Mouse (Mus musculus): Measurements from ENCODE around the gene Nos2. TPM values are rescaled to one million over a fixed set of nuclear protein-coding genes. Genes with fewer than 3 reads are reported as not detected.

Nos2 gene
- polyA plus RNA-seq, 1 experiment from 2014 or later: 1.1 TPM

GRCm38 (mm10) chr11:78924111-78924510 is 3.5 kb downstream of the Nos2 start:
- WGBS: 13% methylated on average over 9 of the region's 9 CpGs
- H3K4me1 ChIP-seq (replicated peaks): peaks cover 21% of the 10 kb centered on the region
- no peak overlapping the region for H3K4me3 ChIP-seq
- H3K9me3 ChIP-seq: no peaks in the 10 kb centered on the region
- DNase-seq (ENCODE audit: low spot score): peak; percentile 26
- no peak overlapping the region for H3K27ac ChIP-seq
- H3K27me3 ChIP-seq (ENCODE audit: insufficient read depth, poor library complexity, severe bottlenecking): peaks cover 62% of the 10 kb centered on the region
- no peaks in the 10 kb centered on the region for H3K36me3 ChIP-seq

GRCm38 (mm10) chr11:78924916-78925315 is 4.3 kb downstream of the Nos2 start:
- peak overlapping the region; percentile 54 for H3K4me3 ChIP-seq
- no peaks in the 10 kb centered on the region for H3K9me3 ChIP-seq
- WGBS: under 1% methylated on average over 37 of the region's 37 CpGs
- no peaks in the 10 kb centered on the region for H3K36me3 ChIP-seq
- H3K27me3 ChIP-seq (ENCODE audit: insufficient read depth, poor library complexity, severe bottlenecking): peaks cover 62% of the 10 kb centered on the region
- H3K4me1 ChIP-seq (replicated peaks): peaks cover 21% of the 10 kb centered on the region
- H3K27ac ChIP-seq: peak overlapping the region; percentile 53; the same call in 1 of the 2 replicates
- peak; percentile 54 for DNase-seq (ENCODE audit: low spot score)

DNA sequence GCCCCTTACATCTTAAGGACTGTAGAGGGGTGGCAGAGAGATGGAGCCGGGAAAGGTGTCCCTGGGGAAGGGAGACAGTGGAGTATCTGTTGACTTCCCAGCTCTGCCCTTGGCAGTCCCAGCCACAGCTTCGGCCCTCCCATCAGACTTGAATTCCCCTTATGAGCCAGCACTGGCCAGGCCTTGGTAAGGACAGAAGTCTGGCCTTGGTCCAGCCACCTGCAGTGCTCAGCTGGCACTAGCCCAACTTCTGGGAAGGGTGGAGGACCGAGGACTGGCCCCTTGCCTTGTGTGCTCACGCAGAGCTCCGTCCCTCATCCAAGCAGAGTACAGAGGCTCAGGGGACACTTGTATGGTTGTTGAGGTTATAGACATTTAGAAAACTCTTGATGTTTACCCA is 8.8 kb downstream of the Nos2 start:
- 90% methylated on average over 5 of the region's 5 CpGs for WGBS
- H3K36me3 ChIP-seq: no peaks in the 10 kb centered on the region

DNA sequence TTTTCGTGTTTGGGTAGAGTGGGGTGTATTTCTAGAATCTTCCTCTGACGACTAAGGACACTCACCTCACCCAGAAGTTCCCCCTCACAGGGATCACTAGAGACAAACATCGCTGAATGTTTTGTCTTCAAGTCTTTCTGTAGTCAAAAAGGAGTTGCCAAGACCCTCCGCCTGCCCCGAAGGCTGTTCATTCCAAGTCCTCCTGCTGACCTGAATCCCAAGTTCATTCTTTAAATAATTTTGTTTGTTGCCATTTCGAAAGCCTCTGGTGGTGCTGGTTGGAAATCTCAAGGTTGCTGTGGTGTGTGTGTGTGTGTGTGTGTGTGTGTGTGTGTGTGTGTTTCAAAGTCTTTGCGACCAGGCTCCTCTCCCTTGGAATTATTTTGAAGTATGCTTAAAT is 13.7 kb downstream of the Nos2 start:
- no peak overlapping the region for H3K4me3 ChIP-seq
- no peak for DNase-seq (ENCODE audit: low spot score)
- no peak overlapping the region for H3K27ac ChIP-seq
- no peaks in the 10 kb centered on the region for H3K36me3 ChIP-seq
- WGBS: 86% methylated on average over 7 of the region's 7 CpGs
- no peaks in the 10 kb centered on the region for H3K27me3 ChIP-seq (ENCODE audit: insufficient read depth, poor library complexity, severe bottlenecking)
- no peaks in the 10 kb centered on the region for H3K9me3 ChIP-seq
- peaks cover 18% of the 10 kb centered on the region; the same call in 1 of the 2 replicates for H3K4me1 ChIP-seq (replicated peaks)

More for the DNA sequence above, 8.8 kb downstream of the Nos2 start:
- no peak for DNase-seq (ENCODE audit: low spot score)
- Histone ChIP-seq H3K27ac (no peak overlapping the region), H3K9me3 (no peaks in the 10 kb centered on the region), H3K4me1 (replicated peaks) (peaks cover 23% of the 10 kb centered on the region), H3K4me3 (no peak overlapping the region), H3K27me3 (ENCODE audit: insufficient read depth, poor library complexity, severe bottlenecking) (peaks cover 34% of the 10 kb centered on the region)

- Histone ChIP-seq H3K4me3 (no peak overlapping the region), H3K27ac (0 out of 2 replicates have a peak overlapping the region, but pooled peaks have one; percentile 12)
- WGBS: 77% methylated on average over 4 of the region's 4 CpGs
Measured at GRCm38 (mm10) chr11:78934727-78935126, 14.1 kb downstream of the Nos2 start.

DNA sequence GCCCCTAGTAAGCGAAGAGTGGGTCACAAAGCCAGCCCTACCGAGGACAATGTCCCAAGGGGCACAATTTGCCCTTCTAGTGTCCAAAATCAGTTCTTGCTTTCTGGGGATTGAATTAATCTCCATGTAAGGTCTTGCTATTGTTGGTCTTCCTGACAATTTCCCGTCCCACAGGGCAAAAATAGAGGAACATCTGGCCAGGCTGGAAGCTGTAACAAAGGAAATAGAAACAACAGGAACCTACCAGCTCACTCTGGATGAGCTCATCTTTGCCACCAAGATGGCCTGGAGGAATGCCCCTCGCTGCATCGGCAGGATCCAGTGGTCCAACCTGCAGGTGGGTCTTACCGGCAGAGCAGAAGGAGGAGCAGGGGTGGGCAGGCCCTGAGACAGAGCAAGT is 14.6 kb downstream of the Nos2 start:
- Histone ChIP-seq H3K4me1 (replicated peaks) (peaks cover 19% of the 10 kb centered on the region; the same call in 1 of the 2 replicates), H3K27me3 (ENCODE audit: insufficient read depth, poor library complexity, severe bottlenecking) (no peaks in the 10 kb centered on the region), H3K36me3 (no peaks in the 10 kb centered on the region), H3K4me3 (no peak overlapping the region), H3K27ac (0 out of 2 replicates have a peak overlapping the region, but pooled peaks have one; percentile 35), H3K9me3 (no peaks in the 10 kb centered on the region)
- 81% methylated on average over 6 of the region's 6 CpGs for WGBS
- no peak for DNase-seq (ENCODE audit: low spot score)

More at GRCm38 (mm10) chr11:78934727-78935126, 14.1 kb downstream of the Nos2 start:
- Histone ChIP-seq H3K4me1 (replicated peaks) (peaks cover 18% of the 10 kb centered on the region; the same call in 1 of the 2 replicates), H3K27me3 (ENCODE audit: insufficient read depth, poor library complexity, severe bottlenecking) (no peaks in the 10 kb centered on the region), H3K36me3 (no peaks in the 10 kb centered on the region), H3K9me3 (no peaks in the 10 kb centered on the region)
- no peak for DNase-seq (ENCODE audit: low spot score)

GRCm38 (mm10) chr11:78943083-78943482 is 22.5 kb downstream of the Nos2 start:
- DNase-seq (ENCODE audit: low spot score): no peak
- 0 out of 2 replicates have a peak, but pooled peaks cover 2% of the 10 kb centered on the region for H3K4me1 ChIP-seq (replicated peaks)
- no peaks in the 10 kb centered on the region for H3K36me3 ChIP-seq
- H3K9me3 ChIP-seq: no peaks in the 10 kb centered on the region
- H3K4me3 ChIP-seq: no peak overlapping the region
- H3K27ac ChIP-seq: no peak overlapping the region
- WGBS: 93% methylated on average over 1 of the region's 1 CpGs
- no peaks in the 10 kb centered on the region for H3K27me3 ChIP-seq (ENCODE audit: insufficient read depth, poor library complexity, severe bottlenecking)

GRCm38 (mm10) chr11:78950365-78950764 is 29.8 kb downstream of the Nos2 start:
- Histone ChIP-seq H3K27ac (no peak overlapping the region), H3K4me3 (no peak overlapping the region), H3K36me3 (no peaks in the 10 kb centered on the region), H3K27me3 (ENCODE audit: insufficient read depth, poor library complexity, severe bottlenecking) (peaks cover 36% of the 10 kb centered on the region), H3K9me3 (no peaks in the 10 kb centered on the region), H3K4me1 (replicated peaks) (peaks cover 4% of the 10 kb centered on the region)
- DNase-seq (ENCODE audit: low spot score): no peak
- WGBS: 91% methylated on average over 8 of the region's 8 CpGs

GRCm38 (mm10) chr11:78952467-78952866 is 31.9 kb downstream of the Nos2 start:
- WGBS: 8% methylated on average over 17 of the region's 17 CpGs
- H3K27me3 ChIP-seq (ENCODE audit: insufficient read depth, poor library complexity, severe bottlenecking): peaks cover 47% of the 10 kb centered on the region
- no peak overlapping the region for H3K27ac ChIP-seq
- peaks cover 4% of the 10 kb centered on the region for H3K4me1 ChIP-seq (replicated peaks)
- H3K36me3 ChIP-seq: no peaks in the 10 kb centered on the region
- DNase-seq (ENCODE audit: low spot score): peak; percentile 55
- H3K9me3 ChIP-seq: no peaks in the 10 kb centered on the region
- H3K4me3 ChIP-seq: peak overlapping the region; percentile 30; the same call in 1 of the 2 replicates

- H3K4me3 ChIP-seq: no peak overlapping the region
- no peaks in the 10 kb centered on the region for H3K9me3 ChIP-seq
- peak; percentile 75 for DNase-seq (ENCODE audit: low spot score)
- H3K27me3 ChIP-seq (ENCODE audit: insufficient read depth, poor library complexity, severe bottlenecking): peaks cover 39% of the 10 kb centered on the region
- H3K36me3 ChIP-seq: no peaks in the 10 kb centered on the region
- H3K4me1 ChIP-seq (replicated peaks): peaks cover 4% of the 10 kb centered on the region
- H3K27ac ChIP-seq: no peak overlapping the region
- 10% methylated on average over 7 of the region's 7 CpGs for WGBS
Measured at GRCm38 (mm10) chr11:78956260-78956659, 35.7 kb downstream of the Nos2 start.

- Histone ChIP-seq H3K4me3 (no peak overlapping the region), H3K36me3 (no peaks in the 10 kb centered on the region), H3K27ac (no peak overlapping the region), H3K27me3 (ENCODE audit: insufficient read depth, poor library complexity, severe bottlenecking) (peaks cover 13% of the 10 kb centered on the region), H3K9me3 (no peaks in the 10 kb centered on the region), H3K4me1 (replicated peaks) (no peaks in the 10 kb centered on the region)
- no peak for DNase-seq (ENCODE audit: low spot score)
- WGBS: 68% methylated on average over 8 of the region's 8 CpGs
Measured at GRCm38 (mm10) chr11:78959367-78959766, 38.8 kb downstream of the Nos2 start.

GRCm38 (mm10) chr11:78959841-78960520 is 39.4 kb downstream of the Nos2 start:
- WGBS: 70% methylated on average over 5 of the region's 5 CpGs
- H3K4me3 ChIP-seq: no peak overlapping the region
- DNase-seq (ENCODE audit: low spot score): no peak
- peaks cover 11% of the 10 kb centered on the region; the same call in 1 of the 2 replicates for H3K27me3 ChIP-seq (ENCODE audit: insufficient read depth, poor library complexity, severe bottlenecking)
- no peaks in the 10 kb centered on the region for H3K36me3 ChIP-seq
- no peaks in the 10 kb centered on the region for H3K9me3 ChIP-seq
- no peak overlapping the region for H3K27ac ChIP-seq
- no peaks in the 10 kb centered on the region for H3K4me1 ChIP-seq (replicated peaks)

DNA sequence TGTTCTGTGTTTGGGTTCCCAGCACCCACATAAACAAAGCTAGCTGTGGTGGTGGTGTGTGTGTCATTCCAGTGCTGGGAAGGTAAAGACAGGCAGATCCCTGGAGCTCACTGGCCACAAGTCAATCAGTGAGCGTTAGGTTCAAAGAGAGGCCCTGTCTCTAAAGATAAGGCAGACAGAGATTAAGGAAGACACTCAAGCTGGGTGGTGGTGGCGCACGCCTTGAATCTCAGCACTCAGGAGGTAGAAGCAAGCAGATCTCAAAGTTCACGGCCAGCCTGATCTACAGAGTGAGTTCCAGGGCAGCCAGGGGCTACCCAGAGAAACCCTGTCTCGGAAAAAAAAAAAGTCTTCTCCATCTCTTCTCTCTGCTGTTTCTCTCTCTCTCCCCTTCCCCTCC is 40.6 kb downstream of the Nos2 start:
- H3K36me3 ChIP-seq: no peaks in the 10 kb centered on the region
- H3K27me3 ChIP-seq (ENCODE audit: insufficient read depth, poor library complexity, severe bottlenecking): peaks cover 11% of the 10 kb centered on the region; the same call in 1 of the 2 replicates
- H3K4me1 ChIP-seq (replicated peaks): no peaks in the 10 kb centered on the region
- no peak overlapping the region for H3K4me3 ChIP-seq
- no peaks in the 10 kb centered on the region for H3K9me3 ChIP-seq
- WGBS: 79% methylated on average over 5 of the region's 5 CpGs
- no peak for DNase-seq (ENCODE audit: low spot score)
- H3K27ac ChIP-seq: no peak overlapping the region
